In the genomic region with DNA sequence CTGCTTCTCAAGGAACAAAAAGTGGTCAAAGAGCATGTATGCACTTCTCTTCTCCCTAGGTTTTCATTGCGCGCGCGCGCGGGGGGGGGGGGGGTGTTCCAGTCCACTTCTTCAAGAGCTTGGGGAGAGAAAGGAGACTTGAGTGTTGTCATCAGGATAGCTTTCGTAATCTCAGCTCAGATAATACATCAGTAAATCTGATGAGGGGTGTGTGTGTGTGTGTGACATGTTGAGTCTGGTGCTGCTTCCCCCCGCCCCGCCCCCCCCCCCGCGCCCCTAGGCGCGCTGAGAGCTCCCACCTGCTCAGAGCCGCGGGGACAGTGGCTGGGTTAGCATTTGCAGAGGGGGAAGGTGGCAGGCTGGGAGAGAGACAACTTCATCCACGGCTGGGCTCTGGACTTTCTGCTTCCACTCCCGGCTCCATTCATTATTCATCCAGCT, we compare ENCODE assay signal across 9 mouse cellular contexts. TPM values are rescaled to one million over a fixed set of nuclear protein-coding genes. Genes with fewer than 3 reads are reported as not detected.
DNase-seq lines count a peak whose midpoint lies in the region; ATAC-seq lines count a peak whose summit lies in the region.
"Had no signal": no experiment of that assay in that cellular context is flagged by ENCODE, and none has a peak within 500 bp of the region (broad histone marks: within the 10 kb centered on the region; RNA-seq: fewer than 3 reads in every experiment).

No protein-coding gene starts in this region.

- H3K36me3 ChIP-seq in forebrain, embryonic 14.5 days (ENCODE audit: control insufficient read depth, insufficient read depth, low read length): no peaks in the 10 kb centered on the region
- no peaks in the 10 kb centered on the region for H3K36me3 ChIP-seq in limb, embryonic 15.5 days
- H3K36me3 ChIP-seq in stomach, embryonic 14.5 days (ENCODE audit: control insufficient read depth, insufficient read depth, low read length): no peaks in the 10 kb centered on the region

- no peaks in the 10 kb centered on the region for H3K27me3 ChIP-seq in forebrain, embryonic 14.5 days (replicated peaks; ENCODE audit: control insufficient read depth, insufficient read depth, low read length)
- 0 out of 2 replicates have a peak, but pooled peaks cover 10% of the 10 kb centered on the region for H3K27me3 ChIP-seq in limb, embryonic 15.5 days
- H3K27me3 ChIP-seq in stomach, embryonic 14.5 days (ENCODE audit: control insufficient read depth, insufficient read depth, low read length): no peaks in the 10 kb centered on the region
- H3K27me3 ChIP-seq: Patski had no signal

- H3K4me3 ChIP-seq in forebrain, embryonic 14.5 days (ENCODE audit: low read depth, low read length): peak overlapping the region; percentile 61
- peak overlapping the region; percentile 69 for H3K4me3 ChIP-seq in limb, embryonic 15.5 days
- H3K4me3 ChIP-seq in stomach, embryonic 14.5 days (ENCODE audit: low read depth, low read length): peak overlapping the region; percentile 72

- no peak for ATAC-seq in forebrain, embryonic 14.5 days
- ATAC-seq in limb, embryonic 15.5 days (ENCODE audit: insufficient number of reproducible peaks, low FRiP score, low TSS enrichment, low read depth): no peak
- ATAC-seq in stomach, embryonic 14.5 days (ENCODE audit: insufficient number of reproducible peaks, insufficient read depth, low FRiP score, low read depth): no peak
- no peak for ATAC-seq in erythroid progenitor cell, adult 5-6 weeks (replicated peaks; ENCODE audit: low FRiP score, poor library complexity, severe bottlenecking)

- intact Hi-C loops in left cerebral cortex, postnatal 4 days (cut with DNase I): loop anchor here (5.0 kb wide), 1 partner anchor 397 kb away; no protein-coding TSS in a partner anchor

- peak overlapping the region; percentile 91 for H3K4me2 ChIP-seq in forebrain, embryonic 14.5 days (ENCODE audit: low read length)
- peak overlapping the region; percentile 94 for H3K4me2 ChIP-seq in limb, embryonic 15.5 days
- H3K4me2 ChIP-seq in stomach, embryonic 14.5 days (replicated peaks; ENCODE audit: low read depth, low read length): peak overlapping the region; percentile 86

- whole genome bisulfite sequencing in forebrain, embryonic 14.5 days: 0% methylated on average over 6 of the region's 17 CpGs
- 2% methylated on average over 6 of the region's 17 CpGs for WGBS in limb, embryonic 15.5 days
- 1% methylated on average over 15 of the region's 17 CpGs for WGBS in stomach, embryonic 14.5 days

- H3K27ac ChIP-seq in forebrain, embryonic 14.5 days (ENCODE audit: low read depth, low read length): no peak overlapping the region
- no peak overlapping the region for H3K27ac ChIP-seq in limb, embryonic 15.5 days
- peak overlapping the region; percentile 77; the same call in 1 of the 2 replicates for H3K27ac ChIP-seq in stomach, embryonic 14.5 days (ENCODE audit: low read length)

- peaks cover 5% of the 10 kb centered on the region; the same call in 1 of the 2 replicates for H3K4me1 ChIP-seq in forebrain, embryonic 14.5 days (ENCODE audit: control insufficient read depth, insufficient read depth, low read length)
- peaks cover 15% of the 10 kb centered on the region for H3K4me1 ChIP-seq in limb, embryonic 15.5 days
- peaks cover 10% of the 10 kb centered on the region for H3K4me1 ChIP-seq in stomach, embryonic 14.5 days (ENCODE audit: control insufficient read depth, insufficient read depth, low read length)

- DNase-seq in left cerebral cortex, postnatal 4 days: peak; percentile 7
- no peak for DNase-seq in left cerebral cortex, adult 11 months (ENCODE audit: low spot score)
- peak; percentile 17 for DNase-seq in forebrain, embryonic 14.5 days (ENCODE audit: low spot score)
- no peak for DNase-seq in urinary bladder, postnatal 10 days (ENCODE audit: low spot score)
- DNase-seq in cerebellum, adult 11 months: no peak

- no peaks in the 10 kb centered on the region for H3K9me3 ChIP-seq in forebrain, embryonic 14.5 days (replicated peaks; ENCODE audit: control insufficient read depth, low read length)
- no peaks in the 10 kb centered on the region for H3K9me3 ChIP-seq in limb, embryonic 15.5 days
- H3K9me3 ChIP-seq in stomach, embryonic 14.5 days (ENCODE audit: control insufficient read depth, low read depth, low read length): no peaks in the 10 kb centered on the region

- H3K9ac ChIP-seq in forebrain, embryonic 14.5 days (ENCODE audit: low read length): peak overlapping the region; percentile 70
- H3K9ac ChIP-seq in limb, embryonic 15.5 days: no peak overlapping the region
- H3K9ac ChIP-seq in stomach, embryonic 14.5 days (replicated peaks; ENCODE audit: low read depth, low read length): peak overlapping the region; percentile 71

RNA-seq across cellular contexts. Expression of a gene that starts 1.7 kb away (rescaled TPM):
- 10 to 100 TPM; 21.1 to 24.8 TPM for total RNA-seq in left cerebral cortex, postnatal 4 days (2021)
- 3.6 and 5.4 TPM in 2 replicates for polyA plus RNA-seq in forebrain, embryonic 14.5 days (2014; fragmentation: Nextera tagmentation; extraction: Ambion mirVana)
- polyA plus RNA-seq in limb, embryonic 15.5 days (2015; fragmentation: Nextera tagmentation; extraction: Ambion mirVana): 21.2 and 22.8 TPM in 2 replicates
- 57.9 and 64.2 TPM in 2 replicates for polyA plus RNA-seq in stomach, embryonic 14.5 days (2014; fragmentation: Nextera tagmentation; extraction: Ambion mirVana)
- total RNA-seq in erythroid progenitor cell, adult 5-6 weeks (2015; ENCODE audit: low replicate concordance): not detected in 2 replicates
- total RNA-seq in erythroid progenitor cell, adult 5-6 weeks (2017; ENCODE audit: low replicate concordance): not detected in 2 replicates

Comparison
In these comparisons a context has a peak if more than half of its experiments do, and no peak if none do; other contexts are left out.
1. DNase-seq: peak in left cerebral cortex, postnatal 4 days (single experiment) and forebrain, embryonic 14.5 days (single experiment); none in left cerebral cortex, adult 11 months (single experiment), urinary bladder, postnatal 10 days (single experiment) and cerebellum, adult 11 months (single experiment).
2. Peak in every context shown above with its lines, with median percentiles within 50 percentile points of each other: H3K4me2 ChIP-seq and H3K4me3 ChIP-seq.